Mouse (Mus musculus): Measurements from ENCODE around the gene Dync1h1.

GRCm38 (mm10) chr12:110573635-110574034 is 27.6 kb upstream of the Dync1h1 start:
- TF ChIP-seq CTCF (IDR thresholded peaks at IDR 0.05; ENCODE audit: borderline replicate concordance, insufficient read depth, low read length) = no peak
- TF ChIP-seq POLR2A (IDR thresholded peaks at IDR 0.05; ENCODE audit: low read depth, low read length) = no peak
